Mouse (Mus musculus): Measurements from ENCODE around the gene Clstn3. TPM values are rescaled to one million over a fixed set of nuclear protein-coding genes. Genes with fewer than 3 reads are reported as not detected.
"Not testable (repeated sequence)": the region's sequence is repeated elsewhere in the genome, so short reads cannot be mapped to it uniquely, and the experiment has no call there.

Clstn3 gene
- polyA plus RNA-seq, 1 experiment: 4.6 TPM

GRCm38 (mm10) chr6:124477221-124477655, 12.6 kb upstream of the Clstn3 start:
- TF ChIP-seq CTCF (IDR thresholded peaks at IDR 0.05; ENCODE audit: control insufficient read depth, insufficient read depth, low read length) (no peak), POLR2A (IDR thresholded peaks at IDR 0.05; ENCODE audit: borderline replicate concordance, control insufficient read depth, low read depth, low read length) (no peak)
- H3K27ac ChIP-seq (ENCODE audit: control insufficient read depth, insufficient read depth, low read depth, low read length, poor library complexity): no peak overlapping the region
- H3K4me3 ChIP-seq (replicated peaks; ENCODE audit: control insufficient read depth, low read depth, low read length): no peak overlapping the region
- H3K4me1 ChIP-seq (ENCODE audit: control insufficient read depth, insufficient read depth, low read length): peaks cover 3% of the 10 kb centered on the region
- 47% methylated on average over 5 of the region's 5 CpGs for WGBS

- no peak overlapping the region for H3K27ac ChIP-seq (ENCODE audit: control insufficient read depth, insufficient read depth, low read depth, low read length, poor library complexity)
- no peak for TF ChIP-seq POLR2A (IDR thresholded peaks at IDR 0.05; ENCODE audit: borderline replicate concordance, control insufficient read depth, low read depth, low read length)
- TF ChIP-seq CTCF (IDR thresholded peaks at IDR 0.05; ENCODE audit: control insufficient read depth, insufficient read depth, low read length): no peak
- no peak overlapping the region for H3K4me3 ChIP-seq (replicated peaks; ENCODE audit: control insufficient read depth, low read depth, low read length)
- peaks cover 3% of the 10 kb centered on the region for H3K4me1 ChIP-seq (ENCODE audit: control insufficient read depth, insufficient read depth, low read length)
- WGBS: 79% methylated on average over 11 of the region's 11 CpGs
These were observed 12.2 kb upstream of the Clstn3 start for GRCm38 (mm10) chr6:124476796-124477195.

GRCm38 (mm10) chr6:124476216-124476615, 11.6 kb upstream of the Clstn3 start:
- 77% methylated on average over 7 of the region's 7 CpGs for WGBS
- TF ChIP-seq CTCF (IDR thresholded peaks at IDR 0.05; ENCODE audit: control insufficient read depth, insufficient read depth, low read length) (no peak), POLR2A (IDR thresholded peaks at IDR 0.05; ENCODE audit: borderline replicate concordance, control insufficient read depth, low read depth, low read length) (no peak)
- Histone ChIP-seq H3K4me3 (replicated peaks; ENCODE audit: control insufficient read depth, low read depth, low read length) (no peak overlapping the region), H3K27ac (ENCODE audit: control insufficient read depth, insufficient read depth, low read depth, low read length, poor library complexity) (no peak overlapping the region), H3K4me1 (ENCODE audit: control insufficient read depth, insufficient read depth, low read length) (peaks cover 3% of the 10 kb centered on the region)

GRCm38 (mm10) chr6:124475335-124476075, 10.9 kb upstream of the Clstn3 start:
- not testable (repeated sequence) for H3K4me3 ChIP-seq (replicated peaks; ENCODE audit: control insufficient read depth, low read depth, low read length); H3K4me1 ChIP-seq (ENCODE audit: control insufficient read depth, insufficient read depth, low read length)
- WGBS: 84% methylated on average over 8 of the region's 11 CpGs

DNA sequence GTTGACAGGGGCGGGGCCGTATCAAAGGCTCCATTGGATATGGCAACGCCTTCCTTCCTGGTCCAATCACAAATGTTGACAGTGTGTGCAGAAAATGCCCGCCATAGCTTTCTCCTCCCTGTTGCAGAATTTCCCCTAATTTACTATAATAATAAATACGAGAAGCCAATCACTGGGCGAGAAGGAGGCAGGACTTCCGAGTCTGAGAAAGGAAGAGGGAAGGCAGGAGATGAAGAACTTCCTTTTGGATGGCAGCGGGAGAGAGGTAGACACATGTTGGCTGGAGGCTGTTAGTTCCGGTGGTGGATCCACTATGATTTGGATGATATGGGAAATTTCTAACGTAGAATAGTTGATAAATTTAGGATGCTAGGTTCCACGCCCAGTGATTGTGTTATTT, 10.0 kb upstream of the Clstn3 start:
- H3K4me1 ChIP-seq (ENCODE audit: control insufficient read depth, insufficient read depth, low read length): peaks cover 3% of the 10 kb centered on the region
- TF ChIP-seq CTCF (IDR thresholded peaks at IDR 0.05; ENCODE audit: control insufficient read depth, insufficient read depth, low read length) (no peak), POLR2A (IDR thresholded peaks at IDR 0.05; ENCODE audit: borderline replicate concordance, control insufficient read depth, low read depth, low read length) (no peak)
- no peak overlapping the region for H3K4me3 ChIP-seq (replicated peaks; ENCODE audit: control insufficient read depth, low read depth, low read length)
- no peak overlapping the region for H3K27ac ChIP-seq (ENCODE audit: control insufficient read depth, insufficient read depth, low read depth, low read length, poor library complexity)
- 72% methylated on average over 11 of the region's 11 CpGs for WGBS

More at GRCm38 (mm10) chr6:124475335-124476075, 10.9 kb upstream of the Clstn3 start:
- H3K27ac ChIP-seq (ENCODE audit: control insufficient read depth, insufficient read depth, low read depth, low read length, poor library complexity): not testable (repeated sequence)

- H3K4me1 ChIP-seq (ENCODE audit: control insufficient read depth, insufficient read depth, low read length): no peaks in the 10 kb centered on the region; the same call in none of the 2 replicates
These were observed 8.2 kb upstream of the Clstn3 start for GRCm38 (mm10) chr6:124472801-124473200.

GRCm38 (mm10) chr6:124471783-124472638, 7.4 kb upstream of the Clstn3 start:
- H3K27ac ChIP-seq (ENCODE audit: control insufficient read depth, insufficient read depth, low read depth, low read length, poor library complexity); H3K4me1 ChIP-seq (ENCODE audit: control insufficient read depth, insufficient read depth, low read length); H3K4me3 ChIP-seq (replicated peaks; ENCODE audit: control insufficient read depth, low read depth, low read length): not testable (repeated sequence)
- WGBS: 63% methylated on average over 6 of the region's 6 CpGs

More at GRCm38 (mm10) chr6:124472801-124473200, 8.2 kb upstream of the Clstn3 start:
- Histone ChIP-seq H3K27ac (ENCODE audit: control insufficient read depth, insufficient read depth, low read depth, low read length, poor library complexity) (no peak overlapping the region), H3K4me3 (replicated peaks; ENCODE audit: control insufficient read depth, low read depth, low read length) (no peak overlapping the region)
- 17% methylated on average over 6 of the region's 6 CpGs for WGBS
- TF ChIP-seq CTCF (IDR thresholded peaks at IDR 0.05; ENCODE audit: control insufficient read depth, insufficient read depth, low read length): peak; percentile 78
- no peak for TF ChIP-seq POLR2A (IDR thresholded peaks at IDR 0.05; ENCODE audit: borderline replicate concordance, control insufficient read depth, low read depth, low read length)

DNA sequence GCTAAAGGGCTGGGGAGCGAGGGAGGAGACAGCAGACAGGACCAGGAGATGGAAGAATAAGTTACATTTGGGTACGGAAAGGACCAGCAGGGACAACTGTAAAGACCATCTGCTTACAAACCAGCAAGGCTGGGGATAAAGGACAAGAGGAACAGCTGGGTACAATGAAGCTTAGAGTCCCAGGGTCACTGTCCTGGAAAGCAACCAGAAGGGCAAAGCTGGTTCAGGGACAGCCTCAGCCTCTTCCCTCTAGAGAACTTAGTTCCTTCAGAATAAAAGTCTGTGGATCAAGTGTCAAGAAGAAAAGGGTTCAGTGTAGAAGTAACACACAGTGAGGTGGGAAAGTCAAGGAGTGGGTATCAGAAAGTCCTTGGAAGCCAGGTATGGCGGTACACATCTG, 6.5 kb upstream of the Clstn3 start:
- Histone ChIP-seq H3K27ac (ENCODE audit: control insufficient read depth, insufficient read depth, low read depth, low read length, poor library complexity) (no peak overlapping the region), H3K4me3 (replicated peaks; ENCODE audit: control insufficient read depth, low read depth, low read length) (no peak overlapping the region), H3K4me1 (ENCODE audit: control insufficient read depth, insufficient read depth, low read length) (no peaks in the 10 kb centered on the region)
- TF ChIP-seq POLR2A (IDR thresholded peaks at IDR 0.05; ENCODE audit: borderline replicate concordance, control insufficient read depth, low read depth, low read length) (no peak), CTCF (IDR thresholded peaks at IDR 0.05; ENCODE audit: control insufficient read depth, insufficient read depth, low read length) (no peak)
- WGBS: 82% methylated on average over 3 of the region's 3 CpGs

Data from bone marrow, adult 2 months (tissue).